Mouse (Mus musculus): ENCODE measurements around the gene 5430402E10Rik.
"Not testable (repeated sequence)": the region's sequence is repeated elsewhere in the genome, so short reads cannot be mapped to it uniquely, and the experiment has no call there.

Gene 5430402E10Rik

DNA sequence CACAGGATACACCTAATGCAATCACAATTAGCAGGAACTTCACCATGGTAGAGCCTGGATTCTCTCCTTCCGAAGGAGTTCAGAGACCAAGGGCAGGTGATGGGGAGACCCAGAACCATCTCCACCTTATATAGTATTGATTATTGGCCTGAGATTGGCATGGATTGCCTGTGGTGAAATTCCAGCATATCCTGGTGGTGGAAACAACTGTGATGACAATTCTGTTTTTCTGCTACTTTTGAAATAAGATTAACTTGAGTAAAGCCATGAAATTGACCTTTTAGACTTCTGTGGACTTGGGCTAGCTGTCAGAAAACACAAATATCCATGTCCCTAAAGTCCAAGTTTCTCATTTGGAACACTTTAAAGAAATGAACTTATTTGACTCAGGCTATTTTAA, at the start of gene 5430402E10Rik:
Gene 5430402E10Rik, minus strand, starts transcription at position 101 of the 400 bp plus-strand sequence.
- not testable (repeated sequence) for DNase-seq (ENCODE audit: low spot score in 2 of 2)

DNA sequence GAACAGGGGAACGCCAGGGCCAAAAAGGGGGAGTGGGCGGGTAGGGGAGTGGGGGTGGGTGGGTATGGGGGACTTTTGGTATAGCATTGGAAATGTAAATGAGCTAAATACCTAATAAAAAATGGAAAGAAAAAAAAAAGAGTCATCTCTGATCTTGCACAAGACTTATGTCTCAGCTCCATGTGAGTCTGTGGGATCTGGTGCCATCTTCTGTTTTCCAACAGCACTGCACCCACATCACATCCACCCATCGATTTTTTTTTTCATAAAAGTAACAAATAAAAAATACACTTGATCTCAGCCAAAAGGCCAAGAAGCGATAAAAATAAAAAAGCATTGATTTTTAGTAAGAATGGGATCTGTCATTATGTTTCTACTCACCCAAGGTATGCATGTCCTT, 44.8 kb downstream of the 5430402E10Rik start:
- not testable (repeated sequence) for DNase-seq (ENCODE audit: low spot score in 2 of 2)

All from right cerebral cortex, postnatal 10 days (tissue).